Mouse (Mus musculus) cerebellum, adult 2 months (tissue): ENCODE data around the gene Hoxb9. TPM values are rescaled to one million over a fixed set of nuclear protein-coding genes. Genes with fewer than 3 reads are reported as not detected.

ENCODE experiments used
- DNase-seq, 2 experiments: peaks; one replicate each; pipeline ENCODE4 v3.0.0; 2021
- H3K27ac ChIP-seq: fragments of 200-500 bp; 2 replicates; pipeline ENCODE4 v1.5.1; 2012; ENCODE audit warnings: low read length, control low read depth, inconsistent platforms; ENCODE audit not compliant: insufficient read depth
- H3K27me3 ChIP-seq: fragments of 200-500 bp; 2 replicates; pipeline ENCODE4 v1.6.1; 2012; ENCODE audit warnings: inconsistent platforms, mild to moderate bottlenecking, low read length, moderate library complexity; ENCODE audit not compliant: control insufficient read depth, insufficient read depth
- H3K4me1 ChIP-seq: fragments of 200-500 bp; 2 replicates; pipeline ENCODE4 v1.6.1; 2011; ENCODE audit warnings: low read length; ENCODE audit not compliant: control insufficient read depth, insufficient read depth
- H3K4me3 ChIP-seq: fragments of 200-500 bp; replicated peaks from 2 replicates; pipeline ENCODE3; 2011; ENCODE audit warnings: mild to moderate bottlenecking, low read depth, low read length, control low read depth; ENCODE audit not compliant: insufficient read depth
- CTCF ChIP-seq: fragments of 200-500 bp; IDR thresholded peaks from 2 replicates; pipeline ENCODE4 v1.5.1; 2011; ENCODE audit warnings: low read depth, mild to moderate bottlenecking, control low read depth, low read length, moderate library complexity, borderline replicate concordance; ENCODE audit not compliant: insufficient read depth
- POLR2A ChIP-seq: fragments of 200-500 bp; IDR thresholded peaks from 2 replicates; pipeline ENCODE4 v1.6.1; 2011; ENCODE audit warnings: low read length, control low read depth, borderline replicate concordance; ENCODE audit not compliant: insufficient read depth
- WGBS: fragments of 180-500 bp; shearing (Covaris S2); methylation state at CpG from one replicate; pipeline ENCODE4 v1.1.7; 2018; 5-methylcytosine and 5-hydroxymethylcytosine counted together
- polyA plus RNA-seq: library from polyadenylated mRNA; depleted of rRNA; stranded (reverse); fragments of >200 nt; gene quantifications from 2 replicates; pipeline ENCODE4 v1.2.3, GENCODE M21; 2012

Gene Hoxb9
- polyA plus RNA-seq, 1 experiment = not detected

GRCm38 (mm10) chr11:96271541-96272011, 319 bp downstream of the Hoxb9 start:
- no peak for TF ChIP-seq CTCF
- no peak for TF ChIP-seq POLR2A
- DNase-seq = no peak
- peaks cover 16% of the 10 kb centered on the region; the same call in 1 of the 2 replicates for H3K27me3 ChIP-seq
- no peaks in the 10 kb centered on the region for H3K4me1 ChIP-seq
- H3K27ac ChIP-seq = no peak overlapping the region
- no peak overlapping the region for H3K4me3 ChIP-seq
- under 1% methylated on average over 52 of the region's 52 CpGs for WGBS

- DNase-seq = no peak
- Histone ChIP-seq H3K27me3 (peaks cover 14% of the 10 kb centered on the region; the same call in 1 of the 2 replicates), H3K4me1 (no peaks in the 10 kb centered on the region), H3K4me3 (no peak overlapping the region), H3K27ac (no peak overlapping the region)
- TF ChIP-seq POLR2A (no peak), CTCF (no peak)
- under 1% methylated on average over 58 of the region's 58 CpGs for WGBS
These were observed 1.0 kb downstream of the Hoxb9 start for GRCm38 (mm10) chr11:96272024-96272921.

GRCm38 (mm10) chr11:96274428-96274827, 3.2 kb downstream of the Hoxb9 start:
- Histone ChIP-seq H3K4me1 (no peaks in the 10 kb centered on the region), H3K27me3 (peaks cover 13% of the 10 kb centered on the region; the same call in 1 of the 2 replicates), H3K27ac (no peak overlapping the region), H3K4me3 (no peak overlapping the region)
- TF ChIP-seq POLR2A (no peak), CTCF (no peak)
- WGBS = 7% methylated on average over 10 of the region's 10 CpGs
- no peak for DNase-seq

- H3K4me1 ChIP-seq = no peaks in the 10 kb centered on the region
These were observed 4.6 kb downstream of the Hoxb9 start for GRCm38 (mm10) chr11:96275896-96276295.

GRCm38 (mm10) chr11:96277151-96278044, 6.1 kb downstream of the Hoxb9 start:
- H3K27ac ChIP-seq = no peak overlapping the region
- peaks cover 8% of the 10 kb centered on the region; the same call in 1 of the 2 replicates for H3K27me3 ChIP-seq
- peak in 1 of 2 experiments; percentile 11 for DNase-seq
- no peaks in the 10 kb centered on the region for H3K4me1 ChIP-seq
- H3K4me3 ChIP-seq = no peak overlapping the region
- TF ChIP-seq CTCF = no peak
- no peak for TF ChIP-seq POLR2A
- WGBS = 2% methylated on average over 35 of the region's 35 CpGs

More at GRCm38 (mm10) chr11:96275896-96276295, 4.6 kb downstream of the Hoxb9 start:
- H3K27me3 ChIP-seq = peaks cover 8% of the 10 kb centered on the region; the same call in 1 of the 2 replicates
- no peak overlapping the region for H3K4me3 ChIP-seq
- WGBS = 3% methylated on average over 4 of the region's 4 CpGs
- TF ChIP-seq CTCF (no peak), POLR2A (no peak)
- DNase-seq = no peak
- no peak overlapping the region for H3K27ac ChIP-seq

- WGBS = 17% methylated on average over 14 of the region's 14 CpGs
- no peaks in the 10 kb centered on the region for H3K4me1 ChIP-seq
- TF ChIP-seq POLR2A = no peak
- no peak for TF ChIP-seq CTCF
- H3K27ac ChIP-seq = no peak overlapping the region
- H3K4me3 ChIP-seq = no peak overlapping the region
- peak in 1 of 2 experiments; percentile 8 for DNase-seq
- peaks cover 8% of the 10 kb centered on the region; the same call in 1 of the 2 replicates for H3K27me3 ChIP-seq
These were observed 7.1 kb downstream of the Hoxb9 start for GRCm38 (mm10) chr11:96278324-96278723.

GRCm38 (mm10) chr11:96278773-96279172, 7.5 kb downstream of the Hoxb9 start:
- H3K27me3 ChIP-seq = peaks cover 8% of the 10 kb centered on the region; the same call in 1 of the 2 replicates
- WGBS = under 1% methylated on average over 9 of the region's 9 CpGs
- H3K4me1 ChIP-seq = no peaks in the 10 kb centered on the region

More at GRCm38 (mm10) chr11:96278773-96279172, 7.5 kb downstream of the Hoxb9 start:
- TF ChIP-seq POLR2A = no peak
- TF ChIP-seq CTCF = peak; percentile 80
- H3K4me3 ChIP-seq = no peak overlapping the region
- DNase-seq = peak; percentile 74 to 81
- H3K27ac ChIP-seq = no peak overlapping the region
